Mouse (Mus musculus): ENCODE results near the gene Gpr146. TPM values are rescaled to one million over a fixed set of nuclear protein-coding genes. Genes with fewer than 3 reads are reported as not detected.

The Gpr146 gene
- polyA plus RNA-seq, 1 experiment from 2014 or later = 5.4 TPM

- H3K36me3 ChIP-seq = no peaks in the 10 kb centered on the region
- no peak for ATAC-seq (replicated peaks; ENCODE audit: low FRiP score)
Measured at GRCm38 (mm10) chr5:139427001-139427400, 49.5 kb downstream of the Gpr146 start.

GRCm38 (mm10) chr5:139427989-139428388, 50.5 kb downstream of the Gpr146 start:
- no peak overlapping the region for H3K27ac ChIP-seq
- ATAC-seq (replicated peaks; ENCODE audit: low FRiP score) = no peak
- 73% methylated on average over 9 of the region's 9 CpGs for WGBS
- H3K4me3 ChIP-seq (replicated peaks) = no peak overlapping the region
- no peaks in the 10 kb centered on the region for H3K36me3 ChIP-seq
- no peak overlapping the region for H3K4me2 ChIP-seq
- no peak overlapping the region for H3K9ac ChIP-seq
- H3K4me1 ChIP-seq = peaks cover 83% of the 10 kb centered on the region
- no peaks in the 10 kb centered on the region for H3K27me3 ChIP-seq
- no peaks in the 10 kb centered on the region for H3K9me3 ChIP-seq (replicated peaks)

More at GRCm38 (mm10) chr5:139427001-139427400, 49.5 kb downstream of the Gpr146 start:
- Histone ChIP-seq H3K4me1 (peaks cover 83% of the 10 kb centered on the region), H3K4me2 (no peak overlapping the region), H3K27me3 (no peaks in the 10 kb centered on the region), H3K9ac (no peak overlapping the region), H3K9me3 (replicated peaks) (no peaks in the 10 kb centered on the region), H3K4me3 (replicated peaks) (no peak overlapping the region), H3K27ac (no peak overlapping the region)
- WGBS = 83% methylated on average over 9 of the region's 9 CpGs

- peak; percentile 69 for ATAC-seq (replicated peaks; ENCODE audit: low FRiP score)
Measured at GRCm38 (mm10) chr5:139429818-139430341, 52.4 kb downstream of the Gpr146 start.

GRCm38 (mm10) chr5:139432333-139432732, 54.8 kb downstream of the Gpr146 start:
- no peak overlapping the region for H3K9ac ChIP-seq
- no peak for ATAC-seq (replicated peaks; ENCODE audit: low FRiP score)
- no peak overlapping the region for H3K4me3 ChIP-seq (replicated peaks)
- H3K27ac ChIP-seq = no peak overlapping the region; the same call in 1 of the 2 replicates
- H3K27me3 ChIP-seq = no peaks in the 10 kb centered on the region
- H3K36me3 ChIP-seq = peaks cover 6% of the 10 kb centered on the region; the same call in 1 of the 2 replicates
- no peak overlapping the region for H3K4me2 ChIP-seq
- peaks cover 61% of the 10 kb centered on the region for H3K4me1 ChIP-seq
- no peaks in the 10 kb centered on the region for H3K9me3 ChIP-seq (replicated peaks)
- 48% methylated on average over 6 of the region's 6 CpGs for WGBS

More at GRCm38 (mm10) chr5:139429818-139430341, 52.4 kb downstream of the Gpr146 start:
- Histone ChIP-seq H3K4me2 (no peak overlapping the region), H3K27ac (peak overlapping the region; percentile 85), H3K4me3 (replicated peaks) (no peak overlapping the region), H3K9me3 (replicated peaks) (no peaks in the 10 kb centered on the region), H3K36me3 (no peaks in the 10 kb centered on the region), H3K27me3 (no peaks in the 10 kb centered on the region), H3K4me1 (peaks cover 72% of the 10 kb centered on the region), H3K9ac (no peak overlapping the region)
- 17% methylated on average over 12 of the region's 12 CpGs for WGBS

- H3K27ac ChIP-seq = no peak overlapping the region; the same call in 1 of the 2 replicates
- WGBS = 50% methylated on average over 7 of the region's 7 CpGs
- no peak overlapping the region for H3K4me3 ChIP-seq (replicated peaks)
Measured at GRCm38 (mm10) chr5:139432747-139433508, 55.4 kb downstream of the Gpr146 start.

GRCm38 (mm10) chr5:139433842-139434568, 56.5 kb downstream of the Gpr146 start:
- peaks cover 7% of the 10 kb centered on the region; the same call in 1 of the 2 replicates for H3K36me3 ChIP-seq
- WGBS = 74% methylated on average over 9 of the region's 9 CpGs
- no peak overlapping the region for H3K4me3 ChIP-seq (replicated peaks)
- H3K9ac ChIP-seq = no peak overlapping the region
- peaks cover 51% of the 10 kb centered on the region for H3K4me1 ChIP-seq
- H3K27me3 ChIP-seq = no peaks in the 10 kb centered on the region
- no peak overlapping the region for H3K27ac ChIP-seq
- H3K9me3 ChIP-seq (replicated peaks) = no peaks in the 10 kb centered on the region
- no peak for ATAC-seq (replicated peaks; ENCODE audit: low FRiP score)
- no peak overlapping the region for H3K4me2 ChIP-seq

More at GRCm38 (mm10) chr5:139432747-139433508, 55.4 kb downstream of the Gpr146 start:
- ATAC-seq (replicated peaks; ENCODE audit: low FRiP score) = no peak
- Histone ChIP-seq H3K36me3 (peaks cover 7% of the 10 kb centered on the region; the same call in 1 of the 2 replicates), H3K9me3 (replicated peaks) (no peaks in the 10 kb centered on the region), H3K27me3 (no peaks in the 10 kb centered on the region), H3K9ac (no peak overlapping the region), H3K4me1 (peaks cover 60% of the 10 kb centered on the region), H3K4me2 (no peak overlapping the region)

- H3K9ac ChIP-seq = no peak overlapping the region
- H3K4me1 ChIP-seq = peaks cover 42% of the 10 kb centered on the region
- no peak overlapping the region for H3K4me2 ChIP-seq
- H3K27ac ChIP-seq = no peak overlapping the region
- ATAC-seq (replicated peaks; ENCODE audit: low FRiP score) = no peak; the same call in 1 of the 2 replicates
- no peak overlapping the region for H3K4me3 ChIP-seq (replicated peaks)
- 48% methylated on average over 8 of the region's 8 CpGs for WGBS
- H3K36me3 ChIP-seq = peaks cover 7% of the 10 kb centered on the region; the same call in 1 of the 2 replicates
- no peaks in the 10 kb centered on the region for H3K9me3 ChIP-seq (replicated peaks)
- no peaks in the 10 kb centered on the region for H3K27me3 ChIP-seq
Measured at GRCm38 (mm10) chr5:139434940-139435339, 57.4 kb downstream of the Gpr146 start.

- ATAC-seq (replicated peaks; ENCODE audit: low FRiP score) = no peak
- H3K27ac ChIP-seq = no peak overlapping the region
- 89% methylated on average over 4 of the region's 4 CpGs for WGBS
- peaks cover 7% of the 10 kb centered on the region; the same call in 1 of the 2 replicates for H3K36me3 ChIP-seq
- H3K4me3 ChIP-seq (replicated peaks) = no peak overlapping the region
- H3K9me3 ChIP-seq (replicated peaks) = no peaks in the 10 kb centered on the region
- peaks cover 23% of the 10 kb centered on the region for H3K4me1 ChIP-seq
- no peak overlapping the region for H3K4me2 ChIP-seq
- H3K9ac ChIP-seq = no peak overlapping the region
- no peaks in the 10 kb centered on the region for H3K27me3 ChIP-seq
Measured at GRCm38 (mm10) chr5:139437769-139438168, 60.3 kb downstream of the Gpr146 start.

- ATAC-seq (replicated peaks; ENCODE audit: low FRiP score) = no peak
- H3K36me3 ChIP-seq = peaks cover 7% of the 10 kb centered on the region; the same call in 1 of the 2 replicates
- 89% methylated on average over 12 of the region's 12 CpGs for WGBS
Measured at GRCm38 (mm10) chr5:139438440-139438839, 60.9 kb downstream of the Gpr146 start.

GRCm38 (mm10) chr5:139440451-139440850, 63.0 kb downstream of the Gpr146 start:
- H3K9me3 ChIP-seq (replicated peaks) = no peaks in the 10 kb centered on the region
- H3K9ac ChIP-seq = no peak overlapping the region
- peaks cover 13% of the 10 kb centered on the region; the same call in 1 of the 2 replicates for H3K4me1 ChIP-seq
- H3K27ac ChIP-seq = no peak overlapping the region
- H3K4me3 ChIP-seq (replicated peaks) = no peak overlapping the region
- H3K27me3 ChIP-seq = no peaks in the 10 kb centered on the region
- ATAC-seq (replicated peaks; ENCODE audit: low FRiP score) = no peak
- 82% methylated on average over 5 of the region's 5 CpGs for WGBS
- H3K36me3 ChIP-seq = peaks cover 7% of the 10 kb centered on the region; the same call in 1 of the 2 replicates
- no peak overlapping the region for H3K4me2 ChIP-seq

More at GRCm38 (mm10) chr5:139438440-139438839, 60.9 kb downstream of the Gpr146 start:
- Histone ChIP-seq H3K4me2 (no peak overlapping the region), H3K4me1 (peaks cover 25% of the 10 kb centered on the region), H3K4me3 (replicated peaks) (no peak overlapping the region), H3K27me3 (no peaks in the 10 kb centered on the region), H3K9me3 (replicated peaks) (no peaks in the 10 kb centered on the region), H3K9ac (no peak overlapping the region), H3K27ac (no peak overlapping the region)

GRCm38 (mm10) chr5:139440926-139441725, 63.6 kb downstream of the Gpr146 start:
- WGBS = 96% methylated on average over 11 of the region's 11 CpGs
- Histone ChIP-seq H3K4me2 (no peak overlapping the region), H3K9me3 (replicated peaks) (no peaks in the 10 kb centered on the region), H3K9ac (no peak overlapping the region), H3K27ac (no peak overlapping the region), H3K4me3 (replicated peaks) (no peak overlapping the region), H3K4me1 (peaks cover 12% of the 10 kb centered on the region; the same call in 1 of the 2 replicates), H3K36me3 (peaks cover 7% of the 10 kb centered on the region; the same call in 1 of the 2 replicates), H3K27me3 (no peaks in the 10 kb centered on the region)
- ATAC-seq (replicated peaks; ENCODE audit: low FRiP score) = no peak

Data from kidney, embryonic 15.5 days (tissue).